Mouse (Mus musculus) spleen, adult 2 months (tissue): ENCODE measurements around the gene Bcl2.

Source experiments
- CTCF ChIP-seq: fragments of 200-500 bp; IDR thresholded peaks from 2 replicates; pipeline ENCODE4 v1.5.1; 2011; ENCODE audit warnings: mild to moderate bottlenecking, inconsistent platforms; ENCODE audit not compliant: insufficient read depth, insufficient read length, insufficient replicate concordance; ENCODE audit errors: extremely low read depth
- POLR2A ChIP-seq: fragments of 200-500 bp; IDR thresholded peaks from 2 replicates; pipeline ENCODE4 v1.6.1; 2011; ENCODE audit warnings: low read depth, low read length, inconsistent platforms

DNA sequence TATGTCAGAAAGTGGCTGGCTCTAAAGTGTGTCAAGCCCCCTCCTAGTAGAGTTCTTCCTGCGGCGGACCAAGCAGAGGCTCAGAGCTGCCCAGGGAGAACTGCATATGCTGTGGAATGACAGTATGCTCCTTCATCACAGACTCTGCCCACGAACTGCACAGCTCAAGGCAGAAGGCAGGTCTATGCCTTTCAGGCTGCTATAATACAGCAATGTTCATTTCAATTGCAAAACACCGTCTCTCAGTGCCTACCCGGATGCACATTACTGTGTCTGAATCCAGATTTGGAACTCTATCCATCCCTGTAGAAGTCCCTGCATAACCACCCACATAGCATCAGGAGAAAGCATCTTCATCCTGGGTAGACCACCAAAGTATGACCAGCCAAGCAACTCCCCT lies 25.7 kb upstream of the Bcl2 start:
- TF ChIP-seq POLR2A, result no peak
- no peak for TF ChIP-seq CTCF
